Mouse (Mus musculus) hindbrain, embryonic 10.5 days (tissue): ENCODE data around the gene Zbbx. TPM values are rescaled to one million over a fixed set of nuclear protein-coding genes. Genes with fewer than 3 reads are reported as not detected.
A peak's percentile ranks its signal among the peaks of the same experiment; 100 is the strongest.

Experiments
- DNase-seq: peaks from one replicate; pipeline ENCODE4 v3.0.0-alpha.2; 2017; ENCODE audit warnings: low spot score
- H3K27ac ChIP-seq: fragments of 300-500 bp; sonication (generic); 2 replicates; pipeline ENCODE4 v1.5.1; 2016; ENCODE audit warnings: mild to moderate bottlenecking, moderate library complexity
- H3K27me3 ChIP-seq: fragments of 300-500 bp; sonication (generic); 2 replicates; pipeline ENCODE4 v1.6.1; 2016; ENCODE audit warnings: mild to moderate bottlenecking; ENCODE audit not compliant: poor library complexity, insufficient read depth, severe bottlenecking
- H3K36me3 ChIP-seq: fragments of 300-500 bp; sonication (generic); 2 replicates; pipeline ENCODE4 v1.6.1; 2016; ENCODE audit warnings: mild to moderate bottlenecking, moderate library complexity
- H3K4me1 ChIP-seq: fragments of 300-500 bp; sonication (generic); replicated peaks from 2 replicates; pipeline ENCODE4 v1.6.1; 2016; ENCODE audit warnings: mild to moderate bottlenecking
- H3K4me3 ChIP-seq: fragments of 300-500 bp; sonication (generic); 2 replicates; pipeline ENCODE4 v1.5.1; 2016; ENCODE audit warnings: mild to moderate bottlenecking, moderate library complexity
- H3K9me3 ChIP-seq: fragments of 300-500 bp; sonication (generic); 2 replicates; pipeline ENCODE4 v1.6.1; 2016; ENCODE audit warnings: mild to moderate bottlenecking, moderate library complexity
- WGBS: fragments of 180-500 bp; shearing (Covaris S2); methylation state at CpG from one replicate; pipeline ENCODE4 v1.1.7; 2016; 5-methylcytosine and 5-hydroxymethylcytosine counted together
- polyA plus RNA-seq: library from polyadenylated mRNA; unstranded; fragments of >200 nt; fragmentation: Nextera tagmentation; extraction: Ambion mirVana; gene quantifications from 2 replicates; pipeline ENCODE4 v1.2.1, GENCODE M21; 2016

Gene Zbbx
- polyA plus RNA-seq: 0.50 and 1.1 TPM in 2 replicates

DNA sequence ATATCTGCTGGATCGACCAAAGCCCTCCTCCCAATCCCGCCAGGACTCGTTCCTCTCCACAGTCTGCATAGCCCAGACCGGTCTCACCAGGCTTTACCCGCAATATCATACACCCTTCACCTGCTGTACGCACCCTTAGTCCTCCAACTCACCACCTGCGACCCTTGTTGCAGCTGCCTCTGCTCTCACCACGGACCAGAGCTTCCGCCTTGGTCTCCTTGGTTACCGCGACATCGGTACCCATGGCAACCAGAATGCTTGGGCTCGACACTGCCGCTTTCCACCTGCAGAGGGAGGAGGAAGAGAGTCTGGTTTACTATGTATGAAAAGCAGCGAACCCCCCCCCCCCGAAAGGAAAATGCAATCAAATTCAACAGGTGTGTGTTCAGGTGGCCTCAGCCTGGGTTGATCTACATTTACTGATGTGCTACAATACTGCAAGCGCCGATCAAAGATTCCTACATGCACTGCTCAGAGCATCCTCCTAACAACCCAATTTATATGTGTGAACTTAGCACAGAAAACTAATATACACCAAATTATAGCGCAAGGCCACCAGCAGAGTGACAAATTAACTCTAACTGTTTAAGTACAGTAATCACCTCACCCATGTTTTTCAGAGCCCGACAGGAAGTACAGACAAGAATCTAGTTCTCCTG, at the start of gene Zbbx:
Zbbx (minus strand) TSS at position 197 of the 659 bp plus-strand sequence.
- WGBS: 17% methylated on average over 20 of the region's 20 CpGs
- no peak within 1 kb of the TSS for H3K27ac ChIP-seq
- H3K4me3 ChIP-seq: peak within 1 kb of the TSS; percentile 47
- peaks cover 7% of the 10 kb centered on the region for H3K4me1 ChIP-seq
- H3K9me3 ChIP-seq: no peaks in the 10 kb centered on the region
- H3K36me3 ChIP-seq: no peaks in the 10 kb centered on the region
- H3K27me3 ChIP-seq: no peaks in the 10 kb centered on the region
- peak; percentile 80 for DNase-seq

DNA sequence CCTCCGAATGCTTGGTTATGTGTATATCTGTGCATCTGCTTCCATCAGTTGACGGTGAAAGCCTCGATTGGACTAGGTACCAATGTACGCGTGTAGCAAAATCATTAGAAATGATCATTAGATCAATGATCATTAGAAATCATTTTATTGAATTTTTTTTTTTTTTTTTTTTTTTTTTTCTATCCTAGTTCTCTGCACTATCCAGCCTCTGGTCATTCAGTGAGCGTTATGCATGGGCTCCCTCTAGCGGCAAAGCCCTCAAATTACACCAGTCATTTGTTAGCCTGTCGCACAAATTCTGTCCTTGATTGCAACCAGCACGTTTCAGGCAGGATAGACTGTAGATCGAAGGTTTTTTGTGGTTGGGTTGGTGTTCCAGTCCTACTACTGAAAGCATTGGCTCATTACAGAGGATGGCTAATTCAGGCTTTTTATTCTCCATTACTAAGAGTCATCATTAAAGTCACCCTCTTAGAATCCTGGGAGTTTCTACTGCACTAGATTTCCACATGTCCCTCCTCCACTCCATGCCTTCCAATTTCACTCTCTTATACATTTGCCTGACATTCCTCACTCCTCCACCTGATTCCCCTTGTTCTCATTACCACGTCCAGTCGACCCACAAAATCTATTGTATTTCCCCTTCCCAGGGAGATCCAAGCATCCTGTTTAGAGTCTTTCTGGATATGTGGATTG, 38.1 kb upstream of the Zbbx start:
- H3K9me3 ChIP-seq: no peaks in the 10 kb centered on the region
- peak; percentile 51 for DNase-seq
- no peak overlapping the region for H3K4me3 ChIP-seq
- H3K4me1 ChIP-seq: no peaks in the 10 kb centered on the region
- no peaks in the 10 kb centered on the region for H3K36me3 ChIP-seq
- 40% methylated on average over 12 of the region's 12 CpGs for whole genome bisulfite sequencing
- H3K27me3 ChIP-seq: no peaks in the 10 kb centered on the region
- H3K27ac ChIP-seq: no peak overlapping the region

DNA sequence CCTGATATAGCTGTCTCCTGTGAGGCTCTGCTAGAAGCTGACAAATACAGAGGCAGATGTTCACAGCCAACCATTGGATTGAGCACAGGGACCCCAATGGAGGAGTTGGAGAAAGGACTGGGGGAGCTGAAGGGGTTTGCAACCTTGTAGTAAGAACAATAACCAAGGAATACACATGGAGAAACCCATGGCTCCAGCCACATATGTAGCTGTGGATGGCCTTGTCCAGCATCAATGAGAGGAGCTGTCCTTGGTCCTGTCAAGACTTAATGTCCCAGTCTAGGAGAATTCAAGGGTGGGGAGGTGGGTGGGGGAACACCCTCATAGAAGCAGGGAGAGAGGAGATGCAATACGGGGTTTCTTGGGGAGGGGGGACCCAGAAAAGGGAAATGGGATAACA, 17.8 kb upstream of the Zbbx start:
- 79% methylated on average over 1 of the region's 1 CpGs for WGBS
- Histone ChIP-seq H3K4me1 (no peaks in the 10 kb centered on the region), H3K36me3 (no peaks in the 10 kb centered on the region), H3K27ac (no peak overlapping the region), H3K9me3 (no peaks in the 10 kb centered on the region), H3K4me3 (no peak overlapping the region), H3K27me3 (no peaks in the 10 kb centered on the region)
- no peak for DNase-seq

GRCm38 (mm10) chr3:75141876-75142275, 23.0 kb downstream of the Zbbx start:
- Histone ChIP-seq H3K9me3 (no peaks in the 10 kb centered on the region), H3K27ac (no peak overlapping the region), H3K4me3 (no peak overlapping the region), H3K36me3 (no peaks in the 10 kb centered on the region), H3K4me1 (no peaks in the 10 kb centered on the region), H3K27me3 (no peaks in the 10 kb centered on the region)
- WGBS: 64% methylated on average over 3 of the region's 3 CpGs
- DNase-seq: no peak

DNA sequence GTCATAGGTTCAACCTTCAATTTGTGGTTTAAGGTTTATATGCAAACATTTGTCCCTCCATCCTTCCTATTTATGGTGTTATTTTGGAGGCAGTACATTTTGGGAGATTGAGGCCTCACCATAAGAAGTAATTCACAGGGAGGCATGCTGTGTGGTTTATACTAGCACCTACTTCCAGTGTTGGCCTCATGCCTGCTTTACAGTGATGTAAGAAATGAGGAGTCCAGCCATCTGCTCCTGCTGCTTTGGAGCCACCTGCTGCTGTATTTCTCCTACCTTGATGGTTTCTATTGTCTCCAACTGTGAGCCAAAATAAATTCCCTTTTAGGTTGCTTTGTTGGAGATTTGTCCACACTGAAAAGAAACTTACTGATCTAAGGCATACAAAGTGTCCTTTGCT, 60.0 kb downstream of the Zbbx start:
- DNase-seq: no peak
- Histone ChIP-seq H3K27me3 (no peaks in the 10 kb centered on the region), H3K36me3 (no peaks in the 10 kb centered on the region), H3K27ac (no peak overlapping the region), H3K4me3 (no peak overlapping the region), H3K4me1 (no peaks in the 10 kb centered on the region), H3K9me3 (no peaks in the 10 kb centered on the region)

- DNase-seq: no peak
Observed at GRCm38 (mm10) chr3:75085762-75086161, 79.1 kb downstream of the Zbbx start.

GRCm38 (mm10) chr3:75078906-75079305, 85.9 kb downstream of the Zbbx start:
- no peaks in the 10 kb centered on the region for H3K9me3 ChIP-seq
- H3K4me1 ChIP-seq: no peaks in the 10 kb centered on the region
- H3K4me3 ChIP-seq: no peak overlapping the region
- DNase-seq: no peak
- WGBS: 82% methylated on average over 1 of the region's 1 CpGs
- no peak overlapping the region for H3K27ac ChIP-seq
- H3K27me3 ChIP-seq: no peaks in the 10 kb centered on the region
- H3K36me3 ChIP-seq: no peaks in the 10 kb centered on the region

More at GRCm38 (mm10) chr3:75085762-75086161, 79.1 kb downstream of the Zbbx start:
- 87% methylated on average over 1 of the region's 1 CpGs for WGBS
- H3K9me3 ChIP-seq: no peaks in the 10 kb centered on the region
- no peaks in the 10 kb centered on the region for H3K36me3 ChIP-seq
- no peaks in the 10 kb centered on the region for H3K27me3 ChIP-seq
- H3K27ac ChIP-seq: no peak overlapping the region
- no peak overlapping the region for H3K4me3 ChIP-seq
- no peaks in the 10 kb centered on the region for H3K4me1 ChIP-seq

- H3K4me3 ChIP-seq: no peak overlapping the region
- 91% methylated on average over 1 of the region's 1 CpGs for WGBS
- no peaks in the 10 kb centered on the region for H3K9me3 ChIP-seq
- H3K36me3 ChIP-seq: no peaks in the 10 kb centered on the region
- H3K27me3 ChIP-seq: no peaks in the 10 kb centered on the region
- no peak for DNase-seq
- H3K4me1 ChIP-seq: no peaks in the 10 kb centered on the region
- H3K27ac ChIP-seq: no peak overlapping the region
Observed at GRCm38 (mm10) chr3:75009701-75010100, 155.1 kb downstream of the Zbbx start.

Other genes with a start within 250 kb of the Zbbx start
- not detected in 2 replicates for gene Serpini2, start 105.0 kb upstream of the Zbbx start, polyA plus RNA-seq